Mouse (Mus musculus): ENCODE measurements at regions not wholly inside any gene's neighbourhood (a gene's known extent, or its start where the extent isn't known, plus 50 kb on each side); places are given as distances from the start of the nearest gene placed in this dataset.
A peak's percentile ranks its signal among the peaks of the same experiment; 100 is the strongest.

DNA sequence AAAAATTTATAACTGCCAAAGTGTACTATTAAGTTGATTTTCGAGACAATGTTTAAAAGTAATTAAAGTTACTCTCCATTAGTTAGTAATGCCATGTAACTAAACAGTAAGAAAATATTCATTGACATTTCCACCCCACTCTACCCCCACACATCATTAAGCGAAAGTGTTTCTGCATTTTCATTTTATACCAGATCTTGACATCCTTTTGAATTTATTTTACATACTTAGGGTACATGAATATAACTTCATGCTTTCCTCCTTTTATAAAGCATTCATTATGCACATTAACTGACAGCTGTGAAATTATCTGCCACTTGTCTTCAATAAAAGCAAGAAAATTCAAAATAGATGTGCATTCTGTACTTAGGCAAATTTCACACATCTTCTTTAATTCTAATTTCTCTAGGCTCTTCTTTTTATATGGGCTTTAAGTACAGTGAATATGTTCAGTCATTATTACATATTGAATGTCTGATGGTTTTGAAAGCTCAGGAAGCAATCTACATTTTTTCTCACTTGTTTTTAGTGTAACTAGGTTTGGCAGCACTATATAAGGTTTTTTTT lies 526.5 kb downstream of the Epha5 start:
- no peak for DNase-seq

DNA sequence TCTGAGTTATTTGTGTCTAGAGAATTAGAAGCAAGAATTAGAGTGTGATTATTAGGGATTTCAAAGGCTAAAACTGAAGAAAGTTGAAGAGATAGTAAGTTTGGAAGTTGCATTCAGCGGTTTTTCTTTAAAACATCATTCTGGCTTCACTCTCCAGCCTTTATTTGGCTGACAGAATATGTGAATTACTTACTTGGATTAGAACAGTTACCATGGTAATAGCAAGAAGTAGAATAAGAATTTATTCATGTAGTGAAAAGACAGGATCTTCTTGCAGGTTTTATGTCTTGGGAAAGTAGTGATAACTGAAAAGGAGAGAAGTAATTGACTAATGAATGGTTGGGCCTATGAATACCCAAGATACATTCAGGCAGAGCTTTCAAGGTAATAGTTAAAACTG lies 517.1 kb upstream of the Tecrl start:
- DNase-seq = no peak

- DNase-seq = no peak
Observed at GRCm38 (mm10) chr5:83868359-83868758, 513.4 kb upstream of the Tecrl start.

- DNase-seq = no peak
Observed at GRCm38 (mm10) chr5:83861674-83862073, 506.7 kb upstream of the Tecrl start.

DNA sequence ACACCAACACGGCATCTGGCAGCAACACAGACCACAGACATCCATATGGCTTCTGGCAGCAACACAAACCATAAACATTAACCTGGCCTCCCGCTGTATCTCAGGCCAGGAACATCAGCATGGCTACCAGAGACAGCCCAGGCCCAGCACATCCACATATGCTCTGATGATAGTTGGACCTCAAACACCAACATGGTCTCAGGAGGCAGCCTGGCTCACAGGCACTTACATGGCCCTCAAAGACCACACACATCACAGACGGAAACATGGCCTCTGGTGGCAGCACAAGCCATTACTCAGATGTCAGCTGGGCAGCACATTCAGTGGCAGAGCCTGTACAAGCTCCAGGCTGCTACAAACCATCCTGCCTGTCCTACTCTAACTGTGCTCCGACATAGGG lies 497.0 kb upstream of the Tecrl start:
- DNase-seq = peak in 1 of 2 experiments; percentile 0

DNA sequence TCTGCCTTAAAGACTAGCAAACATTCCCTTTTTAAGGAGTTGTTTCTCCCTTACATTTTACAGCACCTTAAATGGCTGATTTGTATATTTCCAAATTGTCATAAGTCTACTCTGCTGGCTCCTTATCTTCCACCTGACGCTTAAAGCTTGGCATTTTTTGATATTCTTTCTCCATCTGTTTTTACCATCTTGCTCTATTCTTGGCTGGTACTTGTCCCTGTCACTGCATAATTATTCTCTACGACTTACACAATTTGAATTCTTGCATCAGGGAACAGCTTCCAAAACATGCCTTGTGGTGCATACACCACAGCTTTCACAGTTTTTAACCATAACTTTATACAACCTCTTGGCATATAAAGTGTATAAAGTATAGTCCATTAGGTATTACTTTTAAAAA lies 471.6 kb upstream of the Tecrl start:
- no peak for DNase-seq

DNA sequence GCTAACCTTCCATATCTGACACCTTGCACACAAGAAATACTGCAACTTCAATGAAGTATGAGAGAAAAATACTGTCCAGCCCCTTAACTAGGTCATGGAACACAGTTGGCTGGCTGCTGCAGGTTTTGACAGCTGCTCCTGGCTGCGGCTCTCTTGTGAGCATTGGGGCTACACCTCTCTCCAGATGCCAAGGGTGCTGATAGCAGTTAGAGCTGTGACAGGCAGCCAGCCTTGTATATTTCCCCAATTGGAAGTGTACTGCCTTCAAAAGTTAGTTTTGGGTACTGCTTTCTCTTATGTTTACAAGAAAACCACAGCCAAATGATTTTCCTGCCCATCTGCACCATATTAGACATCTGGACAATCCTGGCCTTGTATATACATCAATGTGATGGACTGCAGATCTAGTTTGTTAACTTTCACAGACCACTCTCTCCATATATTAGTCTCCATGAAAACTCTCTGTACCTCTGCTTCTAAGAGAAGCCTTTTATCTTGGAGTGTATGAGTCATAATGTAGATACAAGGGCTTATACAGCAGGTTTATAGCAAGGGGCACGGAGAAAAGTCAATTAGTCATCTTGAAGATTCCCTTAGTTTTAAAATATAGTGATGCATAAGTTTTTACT lies 470.0 kb upstream of the Tecrl start:
- no peak for DNase-seq

GRCm38 (mm10) chr5:83811309-83811708 lies 456.3 kb upstream of the Tecrl start:
- no peak for DNase-seq

- peak; percentile 74 to 85 for DNase-seq
Observed at GRCm38 (mm10) chr5:83800028-83800427, 445.0 kb upstream of the Tecrl start.

- no peak for DNase-seq
Observed at GRCm38 (mm10) chr5:83780419-83780818, 425.4 kb upstream of the Tecrl start.

DNA sequence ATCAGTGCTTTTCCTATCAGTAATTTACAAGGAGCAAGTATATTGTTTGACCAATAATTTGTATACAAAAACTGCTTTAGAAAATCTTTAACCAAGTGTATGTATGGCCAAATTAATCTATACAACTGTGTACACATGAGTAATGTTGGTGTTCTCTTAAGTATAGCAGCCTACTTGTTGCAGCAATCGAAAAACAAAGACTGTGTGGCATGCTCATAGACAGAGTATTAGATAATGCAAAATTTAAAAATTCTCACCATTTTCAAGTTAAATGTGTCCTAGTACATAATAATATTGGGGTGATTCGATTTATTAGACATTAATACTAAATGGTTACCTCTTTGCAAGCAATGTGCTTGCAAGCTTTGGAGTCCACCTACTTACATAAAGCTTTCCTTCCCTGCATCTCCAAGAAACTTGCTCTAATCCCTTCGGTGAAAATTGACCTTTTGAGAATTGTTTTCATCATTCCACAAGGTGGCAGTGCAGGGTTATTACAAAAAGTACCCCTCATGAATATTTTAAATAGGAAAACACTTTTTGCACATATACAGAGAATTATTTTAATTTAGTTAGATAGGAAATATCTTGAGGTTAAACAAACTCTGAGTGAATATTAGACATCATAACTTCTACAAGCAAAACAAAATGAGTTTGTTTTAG lies 423.4 kb upstream of the Tecrl start:
- peak; percentile 46 to 56 for DNase-seq

DNA sequence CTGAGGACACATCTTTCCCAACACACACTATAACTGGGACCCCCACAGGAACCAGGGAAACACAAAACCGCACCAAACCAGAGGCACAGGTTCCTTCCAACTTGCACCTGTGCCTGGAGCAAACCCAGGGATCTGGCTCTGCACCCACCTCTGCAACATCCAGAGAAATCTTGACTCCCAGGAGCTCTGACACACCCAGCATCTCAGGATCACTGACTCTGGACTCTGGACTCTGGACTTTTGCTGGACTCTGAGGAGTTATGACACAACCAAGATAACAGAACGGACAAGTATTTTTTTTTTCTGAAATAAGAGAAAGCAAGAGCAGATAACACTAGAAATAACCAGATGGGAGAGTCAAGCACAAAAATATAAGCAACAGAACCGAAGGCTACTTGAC lies 386.9 kb upstream of the Tecrl start:
- DNase-seq = no peak

GRCm38 (mm10) chr5:83695383-83695782 lies 340.4 kb upstream of the Tecrl start:
- DNase-seq = no peak

GRCm38 (mm10) chr5:83692286-83692685 lies 337.3 kb upstream of the Tecrl start:
- no peak for DNase-seq

DNA sequence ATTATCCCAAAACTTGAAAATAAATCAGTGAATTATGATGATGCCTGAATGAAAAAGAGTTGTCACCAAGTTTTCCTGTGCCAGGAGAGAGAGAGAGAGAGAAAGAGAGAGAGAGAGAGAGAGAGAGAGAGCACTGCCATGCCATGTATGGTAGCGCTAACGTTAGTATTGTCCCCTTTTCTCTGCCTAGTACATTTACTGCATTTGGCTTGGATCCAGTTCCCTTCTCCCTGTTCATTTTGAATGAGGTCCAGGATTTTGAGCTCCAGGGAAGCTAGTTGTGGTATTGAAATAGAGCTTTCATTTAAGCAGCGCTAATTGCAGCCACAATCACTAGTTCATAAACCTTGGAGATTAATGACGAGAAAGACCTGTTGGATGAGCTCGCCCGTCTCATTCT lies 323.4 kb upstream of the Tecrl start:
- DNase-seq = peak; percentile 4 to 31

- DNase-seq = peak; percentile 30 to 36
Observed at GRCm38 (mm10) chr5:83659091-83659490, 304.1 kb upstream of the Tecrl start.

DNA sequence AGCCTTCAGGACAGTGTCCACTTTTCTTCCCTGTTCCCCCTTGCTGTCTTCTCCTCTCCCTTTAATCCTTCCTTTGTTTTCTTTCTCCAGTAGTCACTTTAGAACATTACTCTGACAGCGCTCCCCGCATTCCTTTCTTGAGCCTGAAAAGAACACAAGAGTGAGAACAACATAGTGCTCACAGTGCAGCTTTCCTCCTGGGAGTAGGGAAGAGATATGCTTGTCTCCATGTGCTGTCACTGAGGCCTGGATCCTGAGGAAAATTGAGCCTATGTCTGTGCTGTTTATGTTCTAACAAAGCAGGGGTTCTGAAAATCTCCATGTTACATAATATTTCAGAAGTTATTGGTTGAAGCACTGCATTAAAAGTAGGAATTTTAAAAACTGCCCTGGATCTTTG lies 296.3 kb upstream of the Tecrl start:
- no peak for DNase-seq

DNA sequence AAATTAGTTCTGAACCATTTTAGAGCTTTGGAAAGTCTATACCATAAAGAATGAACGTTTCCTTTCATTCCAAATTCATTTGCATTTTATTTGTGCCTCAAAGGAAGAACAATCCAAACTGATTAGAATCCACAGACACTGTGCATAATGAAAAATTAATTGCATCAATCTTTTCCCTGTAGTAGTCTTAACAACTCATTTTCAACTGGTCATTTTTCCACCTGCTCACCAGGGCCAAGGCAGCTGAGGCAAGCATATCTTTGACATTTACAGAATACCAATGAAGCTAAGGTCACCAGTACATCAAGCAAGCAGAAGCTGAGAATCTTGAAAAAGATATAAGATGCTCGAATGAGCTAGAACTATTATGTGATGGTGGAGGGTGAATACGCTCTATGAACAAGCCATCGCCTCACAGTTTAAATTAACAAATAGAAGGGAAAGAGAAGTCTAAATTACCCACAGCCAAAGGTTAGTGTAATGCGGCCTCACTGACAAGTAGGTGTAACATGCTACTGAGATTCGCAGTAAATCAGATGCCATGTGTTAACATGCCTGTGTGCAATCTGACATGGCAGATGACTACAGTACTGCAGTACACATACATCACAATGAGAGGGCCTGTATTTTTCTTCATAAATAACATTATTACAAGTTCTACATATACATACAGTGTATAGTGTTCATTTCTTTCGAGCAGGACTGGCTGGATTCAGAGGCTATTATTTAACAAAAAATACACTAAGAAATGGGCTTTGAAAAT lies 267.8 kb upstream of the Tecrl start:
- no peak for DNase-seq

- DNase-seq = no peak
Observed at GRCm38 (mm10) chr5:83610777-83611176, 255.8 kb upstream of the Tecrl start.

DNA sequence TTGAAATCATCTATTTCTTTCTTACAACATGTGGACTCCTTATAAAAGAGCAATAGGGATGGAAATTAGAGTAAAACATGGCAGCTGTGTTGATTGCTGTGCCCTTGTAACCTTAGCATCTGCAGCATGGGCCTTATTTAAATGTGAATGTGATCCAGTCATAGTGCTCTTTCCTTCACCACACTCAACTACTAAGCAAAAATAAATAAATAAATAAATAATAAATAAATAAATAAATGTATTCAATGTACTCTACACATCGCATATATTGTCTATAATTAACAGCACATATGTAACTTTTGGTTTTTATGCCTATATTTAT lies 238.3 kb upstream of the Tecrl start:
- DNase-seq = no peak

DNA sequence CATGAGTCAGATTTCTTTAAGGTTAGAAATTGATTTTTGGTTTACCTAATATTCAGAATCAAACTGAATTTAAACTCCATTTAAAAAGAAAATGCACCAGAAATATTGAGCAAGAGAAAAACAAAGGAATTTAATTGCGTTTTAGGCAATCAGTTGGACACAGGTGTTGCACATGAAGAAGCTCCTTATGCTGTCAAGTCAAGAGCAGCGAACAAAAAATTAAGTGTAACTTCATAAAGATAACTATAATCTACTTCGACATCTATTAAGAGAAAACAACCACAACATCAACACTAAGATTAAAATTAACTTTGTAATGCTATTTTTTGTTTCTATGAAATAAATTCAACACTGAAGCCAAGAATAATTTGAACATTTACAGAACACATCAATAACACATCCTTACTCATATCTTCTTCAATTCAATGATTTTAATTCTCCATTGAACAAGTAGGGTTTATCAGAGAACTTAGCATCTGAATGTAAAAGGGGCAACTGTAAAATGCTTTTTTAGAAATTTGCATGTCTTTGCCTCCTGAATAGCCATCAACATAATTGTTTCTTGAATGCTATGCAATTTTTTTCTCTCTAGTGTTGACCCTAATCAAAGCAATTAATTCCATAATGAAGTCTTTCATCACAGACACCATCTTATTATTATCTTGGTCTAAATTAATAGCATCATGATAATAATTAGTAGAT lies 237.7 kb upstream of the Tecrl start:
- DNase-seq = no peak
